Mouse (Mus musculus) spleen, adult 10 weeks (tissue): ENCODE data around the gene Sstr4. TPM values are rescaled to one million over a fixed set of nuclear protein-coding genes. Genes with fewer than 3 reads are reported as not detected.

Source experiments
- polyA plus RNA-seq: library from polyadenylated mRNA; stranded (reverse); fragments of 350-450 nt; fragmentation: Illumina TruSeq; extraction: RNeasy Lipid Tissue Mini Kit (QIAGEN cat#74804); gene quantifications from one replicate; pipeline ENCODE4 v1.2.3, GENCODE M21; 2015; ENCODE audit warnings: low replicate concordance; ENCODE audit not compliant: insufficient read depth

Sstr4 gene
- polyA plus RNA-seq = not detected

GRCm38 (mm10) chr2:148395131-148396051 lies at the start of gene Sstr4:
Gene Sstr4 (plus strand): TSS chr2:148395344.

GRCm38 (mm10) chr2:148407870-148408760 lies 13.0 kb downstream of the Sstr4 start, which contains the start of gene Thbd:
Gene Thbd (minus strand): TSS chr2:148408188.

GRCm38 (mm10) chr2:148443249-148443958 lies 48.3 kb downstream of the Sstr4 start, which contains the start of gene Cd93:
Gene Cd93 (minus strand): TSS chr2:148443563.

Other genes with a start within 250 kb of the Sstr4 start
- 38.7 TPM for gene Thbd, start 12.8 kb downstream of the Sstr4 start, polyA plus RNA-seq
- gene Cd93, start 48.2 kb downstream of the Sstr4 start, polyA plus RNA-seq = 25.6 TPM